Mouse (Mus musculus) colon, adult 2 months (tissue): ENCODE data around the gene Tacc2. TPM values are rescaled to one million over a fixed set of nuclear protein-coding genes. Genes with fewer than 3 reads are reported as not detected.

Experiments used
- polyA plus RNA-seq: library from polyadenylated mRNA; depleted of rRNA; stranded (reverse); fragments of >200 nt; gene quantifications from 2 replicates; pipeline ENCODE4 v1.2.3, GENCODE M21; 2012; rRNA removed

Gene Tacc2
- 74.3 and 85.8 TPM in 2 replicates for polyA plus RNA-seq

GRCm38 (mm10) chr7:130577388-130578003 is at the start of gene Tacc2:
Gene Tacc2 (plus strand): TSS chr7:130577438.

DNA sequence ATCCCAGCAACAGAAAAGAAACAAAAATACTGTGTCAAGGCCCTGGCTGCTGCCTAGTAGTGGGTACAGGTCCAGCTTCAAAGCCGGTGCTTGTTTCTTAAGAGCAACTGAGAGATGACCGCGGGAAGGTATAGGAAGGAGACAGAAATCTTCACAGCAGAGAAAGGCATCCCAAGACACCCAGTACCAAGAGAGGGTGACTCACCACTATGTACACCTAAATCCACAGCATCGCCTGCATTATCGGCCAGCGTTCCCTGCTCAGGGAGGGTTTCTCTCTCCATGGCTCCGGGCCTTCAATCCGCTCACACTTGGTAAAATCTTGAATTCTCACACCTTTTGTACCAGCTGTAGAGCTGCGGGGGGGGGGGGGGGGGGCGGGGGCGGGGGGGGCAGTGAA is 4.4 kb upstream of the Tacc2 start, which contains the start of gene Nsmce4a:
TSS of gene Nsmce4a (minus strand) at position 298 of the 400 bp plus-strand sequence.

GRCm38 (mm10) chr7:130773914-130774630 is 196.8 kb downstream of the Tacc2 start, which contains the start of gene Btbd16:
Gene Btbd16 (plus strand): TSS chr7:130774069.

Other genes with a start within 250 kb of the Tacc2 start
- gene Ate1, start 57.1 kb upstream of the Tacc2 start, polyA plus RNA-seq = 3.4 and 4.5 TPM in 2 replicates
- gene Nsmce4a, start 4.3 kb upstream of the Tacc2 start, polyA plus RNA-seq = 71.7 and 87.2 TPM in 2 replicates
- gene Btbd16, start 196.6 kb downstream of the Tacc2 start, polyA plus RNA-seq = 0.06 TPM in 1 of 2 replicates, not detected in the other